12 mouse cellular contexts compared by ENCODE assay signal in genomic region chr1:59602531-59603416, GRCm38 (mm10).
DNase-seq lines count a peak whose midpoint lies in the region; ATAC-seq lines count a peak whose summit lies in the region.
"Had no signal": no experiment of that assay in that cellular context is flagged by ENCODE, and none has a peak within 500 bp of the region (broad histone marks: within the 10 kb centered on the region; RNA-seq: fewer than 3 reads in every experiment).

No protein-coding gene starts in this region.

- no peak overlapping the region for H3K27ac ChIP-seq in liver, embryonic 11.5 days (ENCODE audit: low read depth, low read length)
- H3K27ac ChIP-seq: limb, embryonic 13.5 days; neural tube, embryonic 15.5 days had no signal

- H3K4me3 ChIP-seq in liver, embryonic 11.5 days (ENCODE audit: low read depth, low read length) = no peak overlapping the region
- H3K4me3 ChIP-seq: limb, embryonic 13.5 days; megakaryocyte, embryonic 14.5 days; neural tube, embryonic 15.5 days had no signal

- peak; percentile 13 for DNase-seq in right cerebral cortex, adult 18-20 months
- no peak for DNase-seq in right cerebral cortex, postnatal 36 days (ENCODE audit: low spot score in 2 of 2)
- peak; percentile 81 for DNase-seq in cerebellum, adult 9-11 months
- peak; percentile 53 to 72 for DNase-seq in layer of hippocampus, postnatal 14 days (ENCODE audit: low spot score in 2 of 2)
- no peak for DNase-seq in liver, embryonic 11.5 days (ENCODE audit: low spot score)
- no peak for DNase-seq in heart, postnatal 4 days
- DNase-seq in lung, adult 18-20 months = no peak
- DNase-seq: heart, postnatal 14 days; kidney, adult 9 months had no signal

- H3K9ac ChIP-seq in liver, embryonic 11.5 days (ENCODE audit: low read depth, low read length) = no peak overlapping the region
- H3K9ac ChIP-seq: limb, embryonic 13.5 days; neural tube, embryonic 15.5 days had no signal

- 47% methylated on average over 11 of the region's 11 CpGs for whole genome bisulfite sequencing in liver, embryonic 11.5 days

- H3K27me3 ChIP-seq in liver, embryonic 11.5 days (replicated peaks; ENCODE audit: control insufficient read depth, insufficient read depth, low read length) = no peaks in the 10 kb centered on the region; the same call in 1 of the 2 replicates
- H3K27me3 ChIP-seq: neural tube, embryonic 15.5 days had no signal

- no peaks in the 10 kb centered on the region for H3K4me1 ChIP-seq in liver, embryonic 11.5 days (replicated peaks; ENCODE audit: control insufficient read depth, insufficient read depth, low read length)
- H3K4me1 ChIP-seq: megakaryocyte, embryonic 14.5 days had no signal

- no peaks in the 10 kb centered on the region for H3K36me3 ChIP-seq in liver, embryonic 11.5 days (ENCODE audit: control insufficient read depth, insufficient read depth, low read length)
- H3K36me3 ChIP-seq: limb, embryonic 13.5 days; neural tube, embryonic 15.5 days had no signal

- ATAC-seq in liver, embryonic 11.5 days (replicated peaks; ENCODE audit: low FRiP score) = no peak

- H3K9me3 ChIP-seq in liver, embryonic 11.5 days (ENCODE audit: control insufficient read depth, low read length) = no peaks in the 10 kb centered on the region
- H3K9me3 ChIP-seq: limb, embryonic 13.5 days; megakaryocyte, embryonic 14.5 days; neural tube, embryonic 15.5 days had no signal

- no peak overlapping the region for H3K4me2 ChIP-seq in liver, embryonic 11.5 days

Comparison
In these comparisons a context has a peak if more than half of its experiments do, and no peak if none do; other contexts are left out.
1. DNase-seq: peak in right cerebral cortex, adult 18-20 months (single experiment), cerebellum, adult 9-11 months (single experiment) and layer of hippocampus, postnatal 14 days (2 of 2); none in right cerebral cortex, postnatal 36 days (0 of 2), liver, embryonic 11.5 days (single experiment), heart, postnatal 4 days (single experiment) and lung, adult 18-20 months (0 of 2).